Mouse (Mus musculus) activated CD4-positive, CD25-positive, alpha-beta regulatory T cell, adult 4 months (primary cell): ENCODE results near the gene Trim39. TPM values are rescaled to one million over a fixed set of nuclear protein-coding genes. Genes with fewer than 3 reads are reported as not detected.

Experiments used
- ATAC-seq: one replicate; pipeline ENCODE4 v1.8.0; 2017
- polyA plus RNA-seq, 2 experiments: library from polyadenylated mRNA; unstranded; fragments of 100-300 nt; shearing (Covaris generic); gene quantifications; one replicate each; pipeline ENCODE4 v1.2.1; 2017

Trim39 gene
- polyA plus RNA-seq: 10 to 100 TPM in 1 of 2 experiments, 1 to 10 TPM in 1; 9.2 to 13.2 TPM

DNA sequence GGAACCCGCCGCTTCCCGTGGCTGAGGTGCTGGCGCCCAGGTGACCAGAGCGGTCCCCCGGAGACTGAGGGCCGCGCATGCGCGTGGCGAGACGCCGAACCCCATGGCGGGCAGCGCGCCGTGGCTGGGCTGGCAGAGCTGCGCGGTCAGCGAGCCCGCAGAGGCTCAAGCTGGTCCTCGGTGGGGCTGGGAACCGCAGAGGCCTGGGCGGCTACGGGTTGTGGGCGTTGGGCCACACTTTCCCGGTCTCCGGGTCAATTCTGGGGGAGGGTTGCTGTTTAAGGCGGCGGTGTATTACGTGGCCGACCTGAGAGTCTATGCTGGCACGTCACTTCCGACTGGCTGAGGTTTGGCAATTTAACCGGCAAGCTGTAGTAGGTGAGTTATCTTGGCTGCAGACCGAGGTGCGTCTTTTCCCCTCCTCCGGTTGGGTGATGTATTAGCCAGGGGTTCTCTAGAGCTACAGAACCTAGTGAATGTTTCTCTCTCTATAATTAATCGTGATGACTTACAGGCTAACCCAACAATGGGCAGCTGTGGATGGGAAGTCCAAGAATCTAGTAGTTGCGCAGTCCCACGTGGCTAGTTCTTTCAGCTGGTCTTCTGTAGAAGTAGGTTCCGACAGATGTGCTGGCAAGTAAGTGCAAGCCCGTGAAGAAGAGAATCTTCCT is at the start of gene Trim39:
Gene Trim39 (minus strand): TSS at position 662 of the 671 bp plus-strand sequence.
- ATAC-seq: peak; percentile 88

GRCm38 (mm10) chr17:36315689-36316253 is 43.7 kb upstream of the Trim39 start:
- no peak for ATAC-seq

DNA sequence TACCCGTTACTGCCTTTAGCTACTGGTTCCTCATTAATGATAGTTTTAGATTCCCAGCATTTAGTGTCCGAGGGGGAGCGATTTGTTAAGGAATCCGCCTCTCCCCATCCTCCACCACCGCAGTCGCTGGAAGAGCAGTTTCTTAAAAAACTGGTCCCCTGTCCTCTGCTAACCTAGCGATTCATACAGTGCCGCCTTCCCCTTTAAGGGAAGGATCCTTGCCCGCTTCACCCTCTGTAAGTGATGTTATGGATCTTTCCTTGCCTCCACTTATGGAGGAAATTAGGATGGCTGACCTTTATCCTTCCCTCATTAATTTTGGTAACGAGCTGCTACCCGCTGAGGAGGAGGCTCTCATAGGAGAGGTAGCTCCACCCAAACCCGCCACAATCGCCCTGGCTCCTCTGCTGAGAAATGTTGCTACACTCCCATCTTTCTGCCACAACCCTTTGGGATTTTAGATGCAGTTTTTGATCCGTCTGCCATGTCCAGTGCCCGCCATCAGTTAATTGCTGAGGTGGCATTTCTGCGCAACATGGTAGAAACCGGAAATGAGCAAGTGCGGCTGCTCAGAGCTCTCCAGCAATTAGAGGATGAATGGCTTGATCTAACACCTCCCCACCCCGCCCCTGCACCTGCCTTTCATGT is 43.1 kb upstream of the Trim39 start:
- ATAC-seq: peak; percentile 92

DNA sequence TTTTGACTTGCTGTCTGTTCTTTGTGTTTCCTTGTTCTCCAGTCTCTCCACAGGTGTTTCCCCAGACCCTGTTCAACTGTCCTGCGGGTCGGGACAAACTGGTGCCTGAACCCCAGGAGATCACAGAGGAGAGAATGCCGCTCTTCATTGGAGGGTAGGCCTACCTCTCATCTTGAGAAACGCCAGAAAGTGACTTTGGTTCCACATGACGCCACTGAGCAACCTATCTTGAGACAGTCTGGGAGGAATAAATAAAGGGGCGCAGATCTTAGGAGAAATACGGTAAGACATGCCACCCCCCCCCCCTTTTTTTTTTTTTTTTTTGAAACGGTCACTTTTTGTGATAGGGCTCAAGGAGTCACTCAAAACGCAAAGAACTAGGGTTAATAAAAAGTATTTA is 42.5 kb upstream of the Trim39 start:
- no peak for ATAC-seq

DNA sequence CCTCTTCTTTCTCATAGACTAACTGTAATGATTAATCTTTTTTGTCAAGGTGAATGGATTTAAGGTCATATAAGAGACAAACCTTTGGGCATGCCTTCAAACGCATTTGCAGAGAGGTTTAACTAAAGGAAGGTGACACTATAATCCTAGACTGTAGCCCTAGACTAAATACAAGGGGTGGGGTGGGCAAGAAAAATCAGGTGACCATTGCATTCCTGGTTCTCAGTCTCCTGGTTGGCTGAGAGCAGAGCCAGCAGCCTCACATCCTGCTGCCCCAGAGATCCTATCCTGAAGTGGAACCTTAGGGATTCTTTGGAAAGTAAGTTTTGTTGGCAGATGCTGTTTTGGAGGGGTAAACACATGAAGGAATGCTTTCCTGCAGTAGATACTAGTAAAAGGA is 37.2 kb upstream of the Trim39 start:
- no peak for ATAC-seq

GRCm38 (mm10) chr17:36308855-36309254 is 36.8 kb upstream of the Trim39 start:
- peak; percentile 14 for ATAC-seq

GRCm38 (mm10) chr17:36286390-36286789 is 14.3 kb upstream of the Trim39 start, which contains the start of gene H2-M10.2:
Gene H2-M10.2 (minus strand): TSS chr17:36286490.
- ATAC-seq: no peak

- ATAC-seq: no peak
Observed at GRCm38 (mm10) chr17:36281521-36282245, 9.6 kb upstream of the Trim39 start.

DNA sequence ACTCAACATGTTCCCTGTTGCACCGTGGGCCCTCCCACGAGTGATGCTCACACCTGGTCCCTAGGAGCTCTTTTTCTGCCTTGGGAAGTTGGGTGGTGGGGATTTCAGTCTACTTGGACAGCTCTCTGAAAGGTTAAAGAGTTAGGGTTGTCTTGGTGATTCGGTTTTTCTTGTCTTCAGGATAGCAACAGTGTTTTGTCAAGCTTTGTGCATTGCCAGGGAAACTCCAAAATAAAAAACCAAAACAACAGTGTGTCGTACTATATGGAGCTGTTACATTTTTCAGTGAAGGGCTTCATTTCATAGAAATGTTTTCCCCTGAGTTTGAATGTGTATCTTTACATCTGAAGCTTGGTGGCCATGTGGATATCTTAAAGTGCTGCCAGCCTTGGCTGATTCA is 2.7 kb upstream of the Trim39 start:
- ATAC-seq: no peak

GRCm38 (mm10) chr17:36273796-36274195 is 1.7 kb upstream of the Trim39 start:
- no peak for ATAC-seq

DNA sequence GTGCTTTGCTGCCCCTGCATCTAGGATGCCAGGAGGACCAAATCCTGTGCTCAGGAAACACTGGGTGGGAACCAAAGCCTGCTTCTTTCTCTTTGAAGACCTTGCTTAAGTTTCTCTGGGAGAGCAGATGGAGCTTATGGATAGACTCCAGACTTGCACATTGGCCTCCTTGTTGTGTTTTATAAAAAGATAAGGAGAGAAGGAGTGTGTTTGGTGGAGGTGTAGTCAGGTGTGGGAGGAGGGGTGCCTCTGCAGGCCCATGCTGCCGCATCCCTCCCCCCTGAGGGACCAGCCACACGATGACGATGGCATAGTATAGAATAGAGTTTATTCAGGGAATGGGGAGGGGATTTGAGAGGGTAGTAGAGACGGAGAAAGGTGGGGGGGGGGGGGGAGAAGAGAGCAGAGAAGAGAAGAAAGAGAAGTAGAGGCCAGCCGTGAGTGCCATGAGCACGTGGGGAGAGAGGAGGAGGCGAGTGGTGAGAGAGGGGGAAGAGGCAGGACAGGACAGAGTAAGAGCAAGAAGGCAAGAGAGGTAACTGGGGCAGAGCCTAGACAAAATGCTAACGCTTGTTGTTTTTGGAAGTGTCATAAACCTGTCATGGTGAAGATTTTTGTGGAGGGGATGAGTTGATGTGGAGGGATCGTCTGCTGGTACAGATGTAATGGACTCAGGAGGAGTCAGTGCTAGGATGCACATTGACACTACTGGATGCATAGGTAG is 758 bp upstream of the Trim39 start:
- ATAC-seq: no peak

DNA sequence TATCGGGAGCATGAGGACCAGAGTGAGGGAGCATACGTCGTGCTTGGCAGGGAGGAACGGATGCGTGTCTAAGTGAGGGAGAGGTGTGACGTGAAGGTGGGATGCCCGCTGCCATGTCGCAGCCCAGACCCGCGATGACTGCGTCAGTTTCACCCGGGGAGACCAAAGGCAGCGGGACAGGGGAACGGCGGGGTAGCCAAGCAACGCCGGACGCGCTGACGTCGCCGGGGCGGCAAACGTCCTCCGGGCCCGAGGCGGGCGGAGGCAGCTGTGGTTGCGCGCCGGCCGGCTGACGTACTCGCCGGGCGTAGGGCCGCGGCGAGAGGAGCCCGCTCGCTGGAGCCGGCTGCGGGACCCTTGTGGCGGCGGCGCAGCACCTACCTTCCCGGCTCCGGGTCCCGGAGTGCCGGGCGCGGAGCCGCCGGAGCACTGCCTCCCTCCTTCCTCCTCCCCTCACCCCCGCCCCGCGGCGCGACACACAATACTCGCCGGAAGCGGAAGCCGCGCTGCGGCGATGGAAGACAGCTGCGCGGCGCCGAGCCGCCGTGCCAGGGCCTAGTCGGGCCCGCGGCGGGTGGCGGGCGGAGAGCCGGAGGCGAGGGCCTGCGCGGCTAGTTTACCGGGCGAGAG is 976 bp downstream of the Trim39 start:
- ATAC-seq: peak; percentile 75

- ATAC-seq: peak; percentile 85
Observed at GRCm38 (mm10) chr17:36265834-36266233, 6.2 kb downstream of the Trim39 start.

- ATAC-seq: no peak
Observed at GRCm38 (mm10) chr17:36264273-36264925, 7.6 kb downstream of the Trim39 start.

DNA sequence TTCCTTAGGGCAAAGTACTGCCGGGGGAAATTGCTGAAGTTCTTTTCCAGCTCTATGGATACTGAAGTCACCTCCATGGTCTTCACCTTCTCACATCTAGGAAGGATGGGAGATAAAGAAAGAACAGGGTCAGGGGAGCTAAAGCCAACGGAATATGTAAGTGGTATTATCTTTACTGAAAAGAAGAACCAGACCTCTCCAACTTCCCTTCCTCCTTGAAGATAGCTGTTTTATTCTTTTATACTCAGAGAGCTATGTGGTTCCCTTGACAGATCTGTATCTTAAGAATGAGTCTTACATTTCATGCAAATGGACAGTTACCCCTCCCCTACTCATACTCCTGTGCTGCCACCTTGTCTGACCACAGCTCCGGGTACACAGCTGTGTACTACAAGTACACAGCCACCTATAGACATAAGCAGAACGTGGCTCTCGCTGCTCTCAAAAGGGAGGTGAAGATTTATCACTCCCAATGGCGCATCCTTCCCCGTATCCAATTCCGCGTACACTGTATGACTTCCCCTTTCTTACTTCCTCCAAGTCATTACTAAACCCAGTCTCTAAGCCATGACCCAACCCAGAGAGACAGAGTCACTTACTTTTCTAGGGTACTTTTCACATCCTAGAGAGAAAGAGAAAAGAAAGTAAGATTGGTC is 10.4 kb downstream of the Trim39 start:
- ATAC-seq: no peak

DNA sequence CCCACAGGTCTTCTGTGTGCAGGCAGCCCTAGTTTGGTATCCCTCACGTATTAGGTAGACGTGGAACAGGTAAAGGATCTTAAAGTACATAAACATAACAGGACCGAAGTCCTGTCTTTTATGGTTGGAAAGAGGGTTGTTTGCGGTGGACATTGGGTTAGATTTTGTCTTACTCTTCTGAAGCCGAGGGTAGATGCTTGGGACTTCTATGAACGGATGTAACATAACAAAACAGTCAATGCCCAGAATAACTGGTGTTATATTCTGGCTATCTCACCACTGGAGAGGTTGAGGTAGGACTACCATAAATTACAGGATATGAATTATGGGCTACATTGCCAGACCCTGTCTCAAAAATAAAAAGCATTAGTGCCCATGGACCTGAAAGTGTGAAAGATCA is 14.1 kb downstream of the Trim39 start, which contains the start of gene Rpp21:
Gene Rpp21 (minus strand): TSS at position 101 of the 400 bp plus-strand sequence.
- no peak for ATAC-seq

DNA sequence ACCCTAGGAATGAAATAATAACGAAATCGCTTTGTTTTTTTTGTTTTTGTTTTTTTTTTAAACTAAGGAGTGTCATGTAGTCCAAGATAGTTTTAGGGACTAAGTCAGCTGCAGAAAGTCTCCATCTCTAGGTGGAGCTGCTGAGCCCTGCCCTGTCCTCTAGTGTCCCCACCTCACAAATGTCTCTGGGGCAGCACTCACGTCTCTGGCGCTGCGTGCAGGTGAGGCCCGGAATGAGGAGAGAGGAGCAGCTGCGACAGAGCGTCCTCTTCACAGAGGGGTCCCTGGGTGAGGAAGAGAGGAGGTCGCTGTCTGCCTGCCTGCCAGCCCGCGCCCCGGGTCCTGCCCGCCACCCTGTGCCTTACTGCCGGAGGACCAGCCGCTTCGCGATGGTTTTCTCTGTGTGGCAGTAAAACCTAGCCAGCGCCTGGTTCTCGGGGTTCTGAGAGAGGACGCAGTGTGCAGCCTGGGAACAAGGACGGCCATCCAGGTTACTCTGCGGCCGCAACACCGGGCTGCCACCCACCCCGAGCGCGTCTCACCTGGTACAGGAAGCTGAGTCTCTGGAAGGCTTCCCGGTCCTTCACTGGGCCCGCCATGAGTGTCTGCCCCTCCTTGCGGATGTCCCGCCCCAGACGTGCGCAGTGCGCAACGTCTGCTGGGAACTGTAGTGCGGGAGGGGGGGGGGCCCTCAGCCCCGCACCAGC is 14.7 kb downstream of the Trim39 start:
- peak; percentile 96 for ATAC-seq

DNA sequence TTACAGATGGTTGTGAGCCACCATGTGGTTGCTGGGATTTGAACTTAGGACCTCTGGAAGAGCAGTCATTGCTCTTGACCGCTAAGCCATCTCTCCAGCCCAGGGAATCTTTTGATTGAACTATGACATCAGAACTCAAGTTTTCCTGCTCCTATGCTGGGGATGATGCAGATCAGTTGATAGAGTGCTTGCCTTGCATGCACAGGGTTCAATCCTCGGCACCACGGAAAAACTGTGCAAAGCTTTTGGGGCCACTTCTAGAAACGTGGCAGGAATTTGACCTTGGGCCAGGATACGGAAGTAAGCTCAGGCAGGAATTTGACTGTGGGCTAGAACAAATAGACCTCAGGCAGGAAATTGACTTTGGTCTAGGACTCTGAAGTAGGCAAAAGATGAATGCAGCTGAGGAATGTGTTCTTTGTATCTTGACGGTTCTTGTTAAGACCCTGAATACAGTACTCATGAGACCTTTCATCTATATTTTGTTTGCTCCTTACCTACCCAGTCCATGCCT is 18.9 kb downstream of the Trim39 start:
- no peak for ATAC-seq

GRCm38 (mm10) chr17:36252250-36252876 is 19.7 kb downstream of the Trim39 start:
- ATAC-seq: peak; percentile 65
